Mouse (Mus musculus): ENCODE results near the gene Olfr1277.

DNA sequence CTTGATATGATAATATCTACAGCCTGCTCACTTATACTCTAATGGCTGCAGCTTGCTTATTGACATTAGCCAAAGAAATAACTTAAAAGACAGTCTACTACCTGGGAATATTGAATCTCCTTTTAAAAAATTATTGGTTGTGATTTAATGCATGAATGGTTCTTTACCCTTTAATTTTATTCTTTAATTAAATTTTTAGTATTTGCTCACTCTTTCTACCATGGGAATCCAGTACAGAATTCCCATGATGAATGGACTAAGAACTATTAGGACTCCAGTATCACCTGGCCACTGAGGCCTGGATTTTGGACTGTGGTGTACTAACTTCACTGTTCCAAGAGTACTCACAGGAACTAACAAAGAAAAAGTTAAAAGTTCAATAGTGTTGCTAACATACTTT lies 19.7 kb downstream of the Olfr1277 start, which contains the start of gene Olfr1276:
- TF ChIP-seq POLR2A (IDR thresholded peaks at IDR 0.05; ENCODE audit: insufficient read length, low read depth) (no peak), MAX (IDR thresholded peaks at IDR 0.05; ENCODE audit: low read depth) (no peak), MYOG (IDR thresholded peaks at IDR 0.05; ENCODE audit: control insufficient read depth in 1 of 3, insufficient read depth in 1 of 3, insufficient read length in 2 of 3, low read depth in 2 of 3) (no peak), E2F4 (IDR thresholded peaks at IDR 0.05; ENCODE audit: insufficient read depth) (no peak), MYOD1 (IDR thresholded peaks at IDR 0.05; ENCODE audit: control insufficient read depth in 1 of 3, insufficient read length in 2 of 3, low read depth in 2 of 3) (no peak), POLR2AphosphoS2 (IDR thresholded peaks at IDR 0.05; ENCODE audit: insufficient read length, low read depth) (no peak), CEBPB (IDR thresholded peaks at IDR 0.05; ENCODE audit: insufficient read depth, poor library complexity, severe bottlenecking) (no peak), TCF3 (IDR thresholded peaks at IDR 0.05; ENCODE audit: insufficient read length, low read depth) (no peak), USF1 (IDR thresholded peaks at IDR 0.05; ENCODE audit: low read depth) (no peak), TCF12 (IDR thresholded peaks at IDR 0.05; ENCODE audit: insufficient read depth, poor library complexity, severe bottlenecking) (no peak)

All from myocyte (in vitro differentiated cells).